ENCODE assay signal across 19 mouse cellular contexts in the genomic region with DNA sequence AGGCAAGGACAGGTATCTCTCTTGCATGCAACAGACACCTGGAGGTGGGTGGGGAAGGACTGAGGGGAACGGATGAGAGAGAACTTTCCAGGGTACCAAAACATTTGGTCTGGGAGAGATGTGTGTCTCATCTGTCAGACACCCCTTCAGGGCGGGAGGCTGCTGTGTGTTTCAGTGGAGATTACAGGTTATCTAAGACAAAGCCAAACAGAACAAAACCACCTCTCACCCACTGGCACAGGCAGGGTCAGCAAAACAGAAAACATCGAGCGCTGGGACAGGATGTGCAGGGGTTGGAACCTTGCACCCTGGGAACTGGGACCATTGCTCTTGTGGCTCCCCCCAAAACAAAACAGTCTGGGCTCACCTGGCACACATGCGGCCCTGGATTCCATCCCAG.
A peak's percentile ranks its signal among the peaks of the same experiment; 100 is the strongest.
DNase-seq lines count a peak whose midpoint lies in the region; ATAC-seq and TF ChIP-seq lines count a peak whose summit lies in the region.
"Had no signal": no experiment of that assay in that cellular context is flagged by ENCODE, and none has a peak within 500 bp of the region (broad histone marks: within the 10 kb centered on the region; RNA-seq: fewer than 3 reads in every experiment).

No protein-coding gene starts in this region.

- ATAC-seq in liver, postnatal 0 days: peak; percentile 78
- no peak for ATAC-seq in liver, embryonic 12.5 days
- 0 out of 2 replicates have a peak, but pooled peaks have one; percentile 25 for ATAC-seq in common myeloid progenitor, adult 5-6 weeks (replicated peaks; ENCODE audit: low read depth, poor library complexity, severe bottlenecking)
- peak; percentile 55 for ATAC-seq in megakaryocyte progenitor cell, adult 5-6 weeks (replicated peaks; ENCODE audit: poor library complexity)
- no peak for ATAC-seq in lung, postnatal 0 days
- no peak for ATAC-seq in kidney, embryonic 15.5 days (replicated peaks; ENCODE audit: low FRiP score)
- ATAC-seq: forebrain, embryonic 13.5 days; forebrain, embryonic 15.5 days had no signal

- no peak for TF ChIP-seq CTCF in liver, postnatal 0 days (IDR thresholded peaks at IDR 0.05; ENCODE audit: low read depth)
- no peak for TF ChIP-seq CTCF in lung, postnatal 0 days (IDR thresholded peaks at IDR 0.05)

- no peak overlapping the region for H3K4me2 ChIP-seq in liver, postnatal 0 days (ENCODE audit: low read depth, low read length)
- H3K4me2 ChIP-seq in liver, embryonic 12.5 days: no peak overlapping the region
- H3K4me2 ChIP-seq in lung, postnatal 0 days (replicated peaks; ENCODE audit: low read depth, low read length): no peak overlapping the region
- no peak overlapping the region for H3K4me2 ChIP-seq in kidney, embryonic 15.5 days
- H3K4me2 ChIP-seq: embryonic facial prominence, embryonic 12.5 days; forebrain, embryonic 13.5 days; forebrain, embryonic 15.5 days had no signal

- TF ChIP-seq EP300 in liver, postnatal 0 days (IDR thresholded peaks at IDR 0.05; ENCODE audit: low read depth): no peak
- no peak for TF ChIP-seq EP300 in lung, postnatal 0 days (IDR thresholded peaks at IDR 0.05)

- no peak overlapping the region for H3K4me3 ChIP-seq in liver, postnatal 0 days (ENCODE audit: low read depth, low read length)
- no peak overlapping the region for H3K4me3 ChIP-seq in liver, embryonic 12.5 days
- no peak overlapping the region for H3K4me3 ChIP-seq in lung, postnatal 0 days (ENCODE audit: low read depth, low read length)
- no peak overlapping the region for H3K4me3 ChIP-seq in kidney, embryonic 15.5 days (replicated peaks)
- H3K4me3 ChIP-seq: embryonic facial prominence, embryonic 10.5 days; embryonic facial prominence, embryonic 12.5 days; forebrain, embryonic 13.5 days; forebrain, embryonic 15.5 days had no signal

- no peak overlapping the region for H3K27ac ChIP-seq in liver, postnatal 0 days (ENCODE audit: low read depth)
- no peak overlapping the region for H3K27ac ChIP-seq in liver, embryonic 12.5 days
- H3K27ac ChIP-seq in lung, postnatal 0 days (ENCODE audit: low read length): no peak overlapping the region
- H3K27ac ChIP-seq in kidney, embryonic 15.5 days: no peak overlapping the region
- H3K27ac ChIP-seq: embryonic facial prominence, embryonic 10.5 days; embryonic facial prominence, embryonic 12.5 days; forebrain, embryonic 13.5 days; forebrain, embryonic 15.5 days had no signal

- no peaks in the 10 kb centered on the region for H3K27me3 ChIP-seq in liver, postnatal 0 days (ENCODE audit: insufficient read depth, low read length)
- no peaks in the 10 kb centered on the region for H3K27me3 ChIP-seq in liver, embryonic 12.5 days (replicated peaks)
- no peaks in the 10 kb centered on the region for H3K27me3 ChIP-seq in lung, postnatal 0 days (replicated peaks; ENCODE audit: insufficient read depth, low read length)
- H3K27me3 ChIP-seq in kidney, embryonic 15.5 days: no peaks in the 10 kb centered on the region
- H3K27me3 ChIP-seq: embryonic facial prominence, embryonic 12.5 days; forebrain, embryonic 13.5 days; forebrain, embryonic 15.5 days had no signal

- WGBS in liver, postnatal 0 days (ENCODE audit: insufficient replicate concordance): 48% methylated on average over 5 of the region's 5 CpGs
- 39% methylated on average over 5 of the region's 5 CpGs for WGBS in liver, embryonic 12.5 days (ENCODE audit: insufficient replicate concordance)
- 53% methylated on average over 5 of the region's 5 CpGs for WGBS in lung, postnatal 0 days
- 57% methylated on average over 5 of the region's 5 CpGs for WGBS in kidney, embryonic 15.5 days

- DNase-seq in liver, postnatal 0 days: no peak
- no peak for DNase-seq in lung, postnatal 0 days (ENCODE audit: low spot score)
- DNase-seq: adrenal gland, adult 2 months; adrenal gland, postnatal 10 days; adrenal gland, postnatal 25 days; cerebellum, adult 11 months; cerebellum, adult 18-20 months; cerebellum, adult 8-10 months; cerebellum, adult 9-11 months; cerebellum, postnatal 14 days; cerebellum, postnatal 36 days had no signal

- H3K36me3 ChIP-seq in liver, postnatal 0 days (replicated peaks; ENCODE audit: insufficient read depth, low read length): no peaks in the 10 kb centered on the region
- no peaks in the 10 kb centered on the region for H3K36me3 ChIP-seq in liver, embryonic 12.5 days
- no peaks in the 10 kb centered on the region for H3K36me3 ChIP-seq in lung, postnatal 0 days (ENCODE audit: insufficient read depth, low read length)
- no peaks in the 10 kb centered on the region for H3K36me3 ChIP-seq in kidney, embryonic 15.5 days
- H3K36me3 ChIP-seq: embryonic facial prominence, embryonic 10.5 days; embryonic facial prominence, embryonic 12.5 days; forebrain, embryonic 15.5 days had no signal

- H3K9ac ChIP-seq in liver, postnatal 0 days (replicated peaks): no peak overlapping the region
- no peak overlapping the region for H3K9ac ChIP-seq in liver, embryonic 12.5 days
- no peak overlapping the region for H3K9ac ChIP-seq in lung, postnatal 0 days (replicated peaks; ENCODE audit: low read depth)
- no peak overlapping the region for H3K9ac ChIP-seq in kidney, embryonic 15.5 days
- H3K9ac ChIP-seq: embryonic facial prominence, embryonic 12.5 days; forebrain, embryonic 13.5 days; forebrain, embryonic 15.5 days had no signal

- H3K4me1 ChIP-seq in liver, postnatal 0 days (ENCODE audit: insufficient read depth): peaks cover 6% of the 10 kb centered on the region; the same call in 1 of the 2 replicates
- H3K4me1 ChIP-seq in liver, embryonic 12.5 days: peaks cover 14% of the 10 kb centered on the region
- no peaks in the 10 kb centered on the region for H3K4me1 ChIP-seq in lung, postnatal 0 days (ENCODE audit: insufficient read depth, low read depth, low read length)
- H3K4me1 ChIP-seq in kidney, embryonic 15.5 days: peaks cover 11% of the 10 kb centered on the region
- H3K4me1 ChIP-seq: embryonic facial prominence, embryonic 12.5 days; forebrain, embryonic 13.5 days; forebrain, embryonic 15.5 days had no signal

- H3K9me3 ChIP-seq in liver, postnatal 0 days (ENCODE audit: low read length): no peaks in the 10 kb centered on the region
- H3K9me3 ChIP-seq in liver, embryonic 12.5 days (replicated peaks): no peaks in the 10 kb centered on the region
- no peaks in the 10 kb centered on the region for H3K9me3 ChIP-seq in lung, postnatal 0 days (ENCODE audit: low read length)
- no peaks in the 10 kb centered on the region for H3K9me3 ChIP-seq in kidney, embryonic 15.5 days (replicated peaks)
- H3K9me3 ChIP-seq: embryonic facial prominence, embryonic 10.5 days; embryonic facial prominence, embryonic 12.5 days; forebrain, embryonic 13.5 days; forebrain, embryonic 15.5 days had no signal

Comparison
In these comparisons a context has a peak if more than half of its experiments do, and no peak if none do; other contexts are left out.
1. ATAC-seq: peak in liver, postnatal 0 days (single experiment), common myeloid progenitor, adult 5-6 weeks (single experiment) and megakaryocyte progenitor cell, adult 5-6 weeks (single experiment); none in liver, embryonic 12.5 days (single experiment), lung, postnatal 0 days (single experiment) and kidney, embryonic 15.5 days (single experiment).